Mouse (Mus musculus) forebrain, embryonic 12.5 days (tissue): Measurements from ENCODE around the gene Tbc1d30. TPM values are rescaled to one million over a fixed set of nuclear protein-coding genes. Genes with fewer than 3 reads are reported as not detected.

Experiments
- ATAC-seq: fragments of 200-750 bp; cut with Nextera tagmentation; 2 replicates; pipeline ENCODE4 v1.8.0; 2017; ENCODE audit warnings: moderate TSS enrichment; ENCODE audit not compliant: low FRiP score
- H3K27ac ChIP-seq: fragments of 300-500 bp; sonication (generic); 2 replicates; pipeline ENCODE4 v1.5.1; 2016; ENCODE audit warnings: mild to moderate bottlenecking
- H3K27me3 ChIP-seq: fragments of 300-500 bp; sonication (generic); 2 replicates; pipeline ENCODE4 v1.6.1; 2016; ENCODE audit warnings: mild to moderate bottlenecking
- H3K36me3 ChIP-seq: fragments of 300-500 bp; sonication (generic); replicated peaks from 2 replicates; pipeline ENCODE4 v1.6.1; 2016; ENCODE audit warnings: mild to moderate bottlenecking
- H3K4me1 ChIP-seq: fragments of 300-500 bp; sonication (generic); 2 replicates; pipeline ENCODE4 v1.6.1; 2016
- H3K4me2 ChIP-seq: fragments of 300-500 bp; sonication (generic); 2 replicates; pipeline ENCODE4 v1.6.1; 2016; ENCODE audit warnings: mild to moderate bottlenecking, moderate library complexity
- H3K4me3 ChIP-seq: fragments of 300-500 bp; sonication (generic); replicated peaks from 2 replicates; pipeline ENCODE4 v1.5.1; 2016; ENCODE audit warnings: mild to moderate bottlenecking
- H3K9ac ChIP-seq: fragments of 300-500 bp; sonication (generic); 2 replicates; pipeline ENCODE4 v1.6.1; 2016; ENCODE audit warnings: mild to moderate bottlenecking
- H3K9me3 ChIP-seq: fragments of 300-500 bp; sonication (generic); 2 replicates; pipeline ENCODE4 v1.6.1; 2016
- WGBS: fragments of 180-500 bp; shearing (Covaris S2); methylation state at CpG from one replicate; pipeline ENCODE4 v1.1.7; 2016; 5-methylcytosine and 5-hydroxymethylcytosine counted together
- polyA plus RNA-seq: library from polyadenylated mRNA; unstranded; fragments of >200 nt; fragmentation: Nextera tagmentation; extraction: Ambion mirVana; gene quantifications from 2 replicates; pipeline ENCODE4 v1.2.1, GENCODE M21; 2016

Gene Tbc1d30
- polyA plus RNA-seq, 1 experiment from 2014 or later, result 5.0 TPM

- no peaks in the 10 kb centered on the region for H3K27me3 ChIP-seq
- 81% methylated on average over 14 of the region's 15 CpGs for WGBS
- H3K9me3 ChIP-seq, result peaks cover 5% of the 10 kb centered on the region; the same call in 1 of the 2 replicates
- H3K27ac ChIP-seq, result no peak overlapping the region
- ATAC-seq, result no peak
- no peaks in the 10 kb centered on the region for H3K36me3 ChIP-seq
- no peak overlapping the region for H3K9ac ChIP-seq
- H3K4me2 ChIP-seq, result no peak overlapping the region
- no peaks in the 10 kb centered on the region for H3K4me1 ChIP-seq
- H3K4me3 ChIP-seq, result no peak overlapping the region
Observed at GRCm38 (mm10) chr10:121228422-121228953, 122.6 kb downstream of the Tbc1d30 start.

GRCm38 (mm10) chr10:121227988-121228409 lies 123.1 kb downstream of the Tbc1d30 start:
- H3K9ac ChIP-seq, result no peak overlapping the region
- H3K4me3 ChIP-seq, result no peak overlapping the region
- H3K36me3 ChIP-seq, result no peaks in the 10 kb centered on the region
- no peak for ATAC-seq
- WGBS, result 63% methylated on average over 16 of the region's 16 CpGs
- no peak overlapping the region for H3K4me2 ChIP-seq
- no peak overlapping the region for H3K27ac ChIP-seq
- H3K4me1 ChIP-seq, result no peaks in the 10 kb centered on the region
- peaks cover 5% of the 10 kb centered on the region; the same call in 1 of the 2 replicates for H3K9me3 ChIP-seq
- H3K27me3 ChIP-seq, result no peaks in the 10 kb centered on the region

GRCm38 (mm10) chr10:121227403-121227802 lies 123.7 kb downstream of the Tbc1d30 start:
- WGBS, result 86% methylated on average over 5 of the region's 5 CpGs
- H3K27ac ChIP-seq, result no peak overlapping the region
- ATAC-seq, result no peak

GRCm38 (mm10) chr10:121225636-121226035 lies 125.4 kb downstream of the Tbc1d30 start:
- ATAC-seq, result no peak
- Histone ChIP-seq H3K9ac (no peak overlapping the region), H3K4me3 (no peak overlapping the region), H3K4me2 (no peak overlapping the region), H3K36me3 (no peaks in the 10 kb centered on the region), H3K27me3 (no peaks in the 10 kb centered on the region), H3K4me1 (no peaks in the 10 kb centered on the region), H3K9me3 (no peaks in the 10 kb centered on the region), H3K27ac (no peak overlapping the region)
- WGBS, result 67% methylated on average over 6 of the region's 6 CpGs

More at GRCm38 (mm10) chr10:121227403-121227802, 123.7 kb downstream of the Tbc1d30 start:
- Histone ChIP-seq H3K4me1 (no peaks in the 10 kb centered on the region), H3K9me3 (peaks cover 5% of the 10 kb centered on the region; the same call in 1 of the 2 replicates), H3K27me3 (no peaks in the 10 kb centered on the region), H3K36me3 (no peaks in the 10 kb centered on the region), H3K4me3 (no peak overlapping the region), H3K9ac (no peak overlapping the region), H3K4me2 (no peak overlapping the region)

- Histone ChIP-seq H3K4me2 (no peak overlapping the region), H3K4me1 (no peaks in the 10 kb centered on the region), H3K9ac (no peak overlapping the region), H3K36me3 (no peaks in the 10 kb centered on the region), H3K27ac (no peak overlapping the region), H3K27me3 (no peaks in the 10 kb centered on the region), H3K4me3 (no peak overlapping the region), H3K9me3 (no peaks in the 10 kb centered on the region)
- 84% methylated on average over 4 of the region's 4 CpGs for WGBS
- no peak for ATAC-seq
Observed at GRCm38 (mm10) chr10:121222881-121223280, 128.2 kb downstream of the Tbc1d30 start.

- Histone ChIP-seq H3K4me2 (no peak overlapping the region), H3K36me3 (no peaks in the 10 kb centered on the region), H3K9ac (no peak overlapping the region), H3K9me3 (no peaks in the 10 kb centered on the region), H3K4me3 (no peak overlapping the region), H3K4me1 (no peaks in the 10 kb centered on the region), H3K27ac (no peak overlapping the region), H3K27me3 (no peaks in the 10 kb centered on the region)
- 96% methylated on average over 7 of the region's 7 CpGs for WGBS
- no peak for ATAC-seq
Observed at GRCm38 (mm10) chr10:121218616-121219015, 132.5 kb downstream of the Tbc1d30 start.

GRCm38 (mm10) chr10:121216804-121217203 lies 134.3 kb downstream of the Tbc1d30 start:
- H3K4me1 ChIP-seq, result no peaks in the 10 kb centered on the region
- no peak for ATAC-seq
- no peaks in the 10 kb centered on the region for H3K36me3 ChIP-seq
- H3K27ac ChIP-seq, result no peak overlapping the region
- H3K4me2 ChIP-seq, result no peak overlapping the region
- 84% methylated on average over 3 of the region's 3 CpGs for WGBS
- no peak overlapping the region for H3K9ac ChIP-seq
- H3K27me3 ChIP-seq, result no peaks in the 10 kb centered on the region
- no peak overlapping the region for H3K4me3 ChIP-seq
- H3K9me3 ChIP-seq, result no peaks in the 10 kb centered on the region

Other genes starting within 250 kb of the Tbc1d30 start
- 38.9 and 40.1 TPM in 2 replicates for gene Gns, start 13.8 kb upstream of the Tbc1d30 start, polyA plus RNA-seq
- 6.6 and 7.3 TPM in 2 replicates for gene Rassf3, start 125.1 kb upstream of the Tbc1d30 start, polyA plus RNA-seq
- 37.5 and 39.4 TPM in 2 replicates for gene Tbk1, start 235.5 kb upstream of the Tbc1d30 start, polyA plus RNA-seq